Mouse (Mus musculus) cerebellum, adult 2 months (tissue): ENCODE measurements around the gene Sri. TPM values are rescaled to one million over a fixed set of nuclear protein-coding genes. Genes with fewer than 3 reads are reported as not detected.

ENCODE experiments used
- DNase-seq, 2 experiments: peaks; one replicate each; pipeline ENCODE4 v3.0.0; 2021
- H3K27ac ChIP-seq: fragments of 200-500 bp; 2 replicates; pipeline ENCODE4 v1.5.1; 2012; ENCODE audit warnings: low read length, control low read depth, inconsistent platforms; ENCODE audit not compliant: insufficient read depth
- H3K27me3 ChIP-seq: fragments of 200-500 bp; 2 replicates; pipeline ENCODE4 v1.6.1; 2012; ENCODE audit warnings: inconsistent platforms, mild to moderate bottlenecking, low read length, moderate library complexity; ENCODE audit not compliant: control insufficient read depth, insufficient read depth
- H3K4me1 ChIP-seq: fragments of 200-500 bp; 2 replicates; pipeline ENCODE4 v1.6.1; 2011; ENCODE audit warnings: low read length; ENCODE audit not compliant: control insufficient read depth, insufficient read depth
- H3K4me3 ChIP-seq: fragments of 200-500 bp; replicated peaks from 2 replicates; pipeline ENCODE3; 2011; ENCODE audit warnings: mild to moderate bottlenecking, low read depth, low read length, control low read depth; ENCODE audit not compliant: insufficient read depth
- CTCF ChIP-seq: fragments of 200-500 bp; IDR thresholded peaks from 2 replicates; pipeline ENCODE4 v1.5.1; 2011; ENCODE audit warnings: low read depth, mild to moderate bottlenecking, control low read depth, low read length, moderate library complexity, borderline replicate concordance; ENCODE audit not compliant: insufficient read depth
- POLR2A ChIP-seq: fragments of 200-500 bp; IDR thresholded peaks from 2 replicates; pipeline ENCODE4 v1.6.1; 2011; ENCODE audit warnings: low read length, control low read depth, borderline replicate concordance; ENCODE audit not compliant: insufficient read depth
- WGBS: fragments of 180-500 bp; shearing (Covaris S2); methylation state at CpG from one replicate; pipeline ENCODE4 v1.1.7; 2018; 5-methylcytosine and 5-hydroxymethylcytosine counted together
- polyA plus RNA-seq: library from polyadenylated mRNA; depleted of rRNA; stranded (reverse); fragments of >200 nt; gene quantifications from 2 replicates; pipeline ENCODE4 v1.2.3, GENCODE M21; 2012; rRNA removed

Sri gene
- polyA plus RNA-seq, 1 experiment, result 167 TPM

- Histone ChIP-seq H3K4me3 (no peak overlapping the region), H3K27me3 (no peaks in the 10 kb centered on the region), H3K27ac (no peak overlapping the region), H3K4me1 (peaks cover 3% of the 10 kb centered on the region; the same call in 1 of the 2 replicates)
- 79% methylated on average over 20 of the region's 20 CpGs for WGBS
- no peak for DNase-seq
- no peak for TF ChIP-seq POLR2A
- TF ChIP-seq CTCF, result no peak
Measured at GRCm38 (mm10) chr5:8082800-8083509, 37.1 kb downstream of the Sri start.

GRCm38 (mm10) chr5:8085661-8086060 lies 39.8 kb downstream of the Sri start:
- no peak overlapping the region for H3K27ac ChIP-seq
- 97% methylated on average over 3 of the region's 3 CpGs for WGBS
- H3K4me3 ChIP-seq, result no peak overlapping the region
- no peaks in the 10 kb centered on the region for H3K27me3 ChIP-seq
- no peak for DNase-seq
- no peak for TF ChIP-seq POLR2A
- TF ChIP-seq CTCF, result no peak
- peaks cover 10% of the 10 kb centered on the region; the same call in 1 of the 2 replicates for H3K4me1 ChIP-seq

- TF ChIP-seq CTCF (no peak), POLR2A (no peak)
- H3K4me1 ChIP-seq, result peaks cover 10% of the 10 kb centered on the region; the same call in 1 of the 2 replicates
- no peaks in the 10 kb centered on the region for H3K27me3 ChIP-seq
- no peak for DNase-seq
- no peak overlapping the region for H3K4me3 ChIP-seq
- 41% methylated on average over 3 of the region's 3 CpGs for WGBS
- H3K27ac ChIP-seq, result peak overlapping the region; percentile 71; the same call in 1 of the 2 replicates
Measured at GRCm38 (mm10) chr5:8088147-8088546, 42.3 kb downstream of the Sri start.

- Histone ChIP-seq H3K27me3 (no peaks in the 10 kb centered on the region), H3K4me3 (no peak overlapping the region), H3K4me1 (peaks cover 22% of the 10 kb centered on the region; the same call in 1 of the 2 replicates), H3K27ac (peak overlapping the region; percentile 77; the same call in 1 of the 2 replicates)
- no peak for TF ChIP-seq CTCF
- TF ChIP-seq POLR2A, result no peak
- peak; percentile 38 to 63 for DNase-seq
- 6% methylated on average over 5 of the region's 5 CpGs for whole genome bisulfite sequencing
Measured at GRCm38 (mm10) chr5:8094921-8095320, 49.0 kb downstream of the Sri start.

- WGBS, result 9% methylated on average over 1 of the region's 1 CpGs
- Histone ChIP-seq H3K27ac (peak overlapping the region; percentile 82; the same call in 1 of the 2 replicates), H3K4me3 (no peak overlapping the region), H3K27me3 (no peaks in the 10 kb centered on the region), H3K4me1 (peaks cover 22% of the 10 kb centered on the region; the same call in 1 of the 2 replicates)
- DNase-seq, result peak; percentile 91 to 96
- TF ChIP-seq CTCF (no peak), POLR2A (no peak)
Measured at GRCm38 (mm10) chr5:8095689-8096088, 49.8 kb downstream of the Sri start.

GRCm38 (mm10) chr5:8111691-8112090 lies 65.8 kb downstream of the Sri start:
- H3K27ac ChIP-seq, result peak overlapping the region; percentile 47; the same call in 1 of the 2 replicates
- H3K27me3 ChIP-seq, result no peaks in the 10 kb centered on the region
- H3K4me3 ChIP-seq, result no peak overlapping the region
- WGBS, result 21% methylated on average over 3 of the region's 3 CpGs
- H3K4me1 ChIP-seq, result peaks cover 9% of the 10 kb centered on the region; the same call in 1 of the 2 replicates
- TF ChIP-seq CTCF (no peak), POLR2A (no peak)
- peak in 1 of 2 experiments; percentile 31 for DNase-seq

GRCm38 (mm10) chr5:8112246-8112645 lies 66.4 kb downstream of the Sri start:
- H3K4me3 ChIP-seq, result no peak overlapping the region
- TF ChIP-seq POLR2A (no peak), CTCF (no peak)
- H3K4me1 ChIP-seq, result peaks cover 9% of the 10 kb centered on the region; the same call in 1 of the 2 replicates
- 16% methylated on average over 5 of the region's 5 CpGs for WGBS
- DNase-seq, result peak; percentile 84 to 93
- H3K27me3 ChIP-seq, result no peaks in the 10 kb centered on the region
- peak overlapping the region; percentile 83 for H3K27ac ChIP-seq

GRCm38 (mm10) chr5:8116561-8117168 lies 70.8 kb downstream of the Sri start:
- Histone ChIP-seq H3K4me1 (peaks cover 15% of the 10 kb centered on the region; the same call in 1 of the 2 replicates), H3K4me3 (no peak overlapping the region), H3K27ac (no peak overlapping the region), H3K27me3 (no peaks in the 10 kb centered on the region)
- WGBS, result 53% methylated on average over 5 of the region's 5 CpGs
- no peak for DNase-seq
- TF ChIP-seq CTCF (no peak), POLR2A (no peak)

Other genes with a start within 250 kb of the Sri start
- gene Steap4, start 85.6 kb upstream of the Sri start, polyA plus RNA-seq, result 0.38 and 0.65 TPM in 2 replicates